11 mouse cellular contexts compared by ENCODE assay signal in genomic region chr16:23456534-23456933, GRCm38 (mm10). TPM values are rescaled to one million over a fixed set of nuclear protein-coding genes. Genes with fewer than 3 reads are reported as not detected.
A peak's percentile ranks its signal among the peaks of the same experiment; 100 is the strongest.
DNase-seq lines count a peak whose midpoint lies in the region; ATAC-seq and TF ChIP-seq lines count a peak whose summit lies in the region.
"Had no signal": no experiment of that assay in that cellular context is flagged by ENCODE, and none has a peak within 500 bp of the region (broad histone marks: within the 10 kb centered on the region; RNA-seq: fewer than 3 reads in every experiment).

No protein-coding gene starts in this region.

- H3K36me3 ChIP-seq in heart, postnatal 0 days (replicated peaks; ENCODE audit: control insufficient read depth, insufficient read depth, low read length): no peaks in the 10 kb centered on the region
- H3K36me3 ChIP-seq in midbrain, embryonic 15.5 days (replicated peaks): no peaks in the 10 kb centered on the region
- H3K36me3 ChIP-seq: G1E had no signal

- no peak overlapping the region for H3K4me3 ChIP-seq in heart, postnatal 0 days (ENCODE audit: low read depth, low read length)
- H3K4me3 ChIP-seq in midbrain, embryonic 15.5 days: no peak overlapping the region
- H3K4me3 ChIP-seq: liver, embryonic 13.5 days had no signal

- peak overlapping the region; percentile 49 for H3K27ac ChIP-seq in heart, postnatal 0 days (ENCODE audit: low read depth)
- H3K27ac ChIP-seq in midbrain, embryonic 15.5 days: no peak overlapping the region
- H3K27ac ChIP-seq: liver, embryonic 13.5 days had no signal

- DNase-seq in left cerebral cortex, postnatal 4 days: peak; percentile 14
- no peak for DNase-seq in left cerebral cortex, postnatal 14 days (ENCODE audit: low spot score in 2 of 2)
- DNase-seq in cerebellum, adult 11 months: peak; percentile 22
- DNase-seq in heart, postnatal 0 days (ENCODE audit: low spot score): peak; percentile 52
- DNase-seq in lung, postnatal 14 days: peak; percentile 60
- DNase-seq in ovary, postnatal 36 days (ENCODE audit: low spot score): no peak
- DNase-seq in retina, embryonic 14.5 days (ENCODE audit: low spot score): no peak
- DNase-seq: liver, embryonic 13.5 days had no signal

- H3K4me2 ChIP-seq in heart, postnatal 0 days (ENCODE audit: low read depth, low read length): no peak overlapping the region
- H3K4me2 ChIP-seq in midbrain, embryonic 15.5 days: no peak overlapping the region
- H3K4me2 ChIP-seq: liver, embryonic 13.5 days had no signal

- intact Hi-C loops in left cerebral cortex, postnatal 4 days (cut with DNase I): no loop called here
- intact Hi-C loops in left cerebral cortex, postnatal 14 days (cut with DNase I): no loop called here

- TF ChIP-seq CTCF in heart, postnatal 0 days (IDR thresholded peaks at IDR 0.05; ENCODE audit: low read depth): no peak

- no peaks in the 10 kb centered on the region for H3K27me3 ChIP-seq in heart, postnatal 0 days (ENCODE audit: control insufficient read depth, insufficient read depth, low read length)
- H3K27me3 ChIP-seq in midbrain, embryonic 15.5 days (replicated peaks): no peaks in the 10 kb centered on the region
- H3K27me3 ChIP-seq: liver, embryonic 13.5 days had no signal

- peaks cover 3% of the 10 kb centered on the region; the same call in 1 of the 2 replicates for H3K4me1 ChIP-seq in heart, postnatal 0 days (ENCODE audit: control insufficient read depth, insufficient read depth)
- H3K4me1 ChIP-seq in midbrain, embryonic 15.5 days: no peaks in the 10 kb centered on the region
- H3K4me1 ChIP-seq: liver, embryonic 13.5 days had no signal

- peak; percentile 49 for ATAC-seq in heart, postnatal 0 days (ENCODE audit: insufficient read depth, low read depth)
- ATAC-seq in midbrain, embryonic 15.5 days (replicated peaks): no peak

- 38% methylated on average over 3 of the region's 3 CpGs for WGBS in heart, postnatal 0 days
- WGBS in midbrain, embryonic 15.5 days: 74% methylated on average over 3 of the region's 3 CpGs

- no peak overlapping the region for H3K9ac ChIP-seq in heart, postnatal 0 days (replicated peaks; ENCODE audit: low read depth, low read length)
- H3K9ac ChIP-seq in midbrain, embryonic 15.5 days: no peak overlapping the region
- H3K9ac ChIP-seq: liver, embryonic 13.5 days had no signal

- H3K9me3 ChIP-seq in heart, postnatal 0 days (replicated peaks; ENCODE audit: control insufficient read depth, low read length): no peaks in the 10 kb centered on the region
- no peaks in the 10 kb centered on the region for H3K9me3 ChIP-seq in midbrain, embryonic 15.5 days
- H3K9me3 ChIP-seq: liver, embryonic 13.5 days had no signal

- TF ChIP-seq EP300 in heart, postnatal 0 days (IDR thresholded peaks at IDR 0.05; ENCODE audit: low read depth): no peak

RNA-seq across cellular contexts. Expression of gene Rtp1, which starts 27.6 kb away (rescaled TPM):
- under 1 TPM in 1 of 2 experiments, not detected in 1; 0.18 TPM for total RNA-seq in left cerebral cortex, postnatal 4 days (2021)
- under 1 TPM; 0.11 to 0.24 TPM for total RNA-seq in left cerebral cortex, postnatal 14 days (2021)
- not detected in 2 replicates for total RNA-seq in heart, postnatal 0 days (2014; rRNA removed; ENCODE audit: low replicate concordance)
- polyA plus RNA-seq in heart, postnatal 0 days (2015; fragmentation: Nextera tagmentation; extraction: Ambion mirVana): not detected in 2 replicates
- 0.14 TPM in 1 of 2 replicates, not detected in the other for polyA plus RNA-seq in midbrain, embryonic 15.5 days (2015; fragmentation: Nextera tagmentation; extraction: Ambion mirVana)
- total RNA-seq: gastrocnemius, postnatal 4 days had no signal
- polyA plus RNA-seq: G1E; liver, embryonic 13.5 days had no signal

Comparison
In these comparisons a context has a peak if more than half of its experiments do, and no peak if none do; other contexts are left out.
1. DNase-seq: peak in left cerebral cortex, postnatal 4 days (single experiment), cerebellum, adult 11 months (single experiment), heart, postnatal 0 days (single experiment) and lung, postnatal 14 days (single experiment); none in left cerebral cortex, postnatal 14 days (0 of 2), ovary, postnatal 36 days (single experiment) and retina, embryonic 14.5 days (single experiment).